Comparison of ENCODE assay signal across 8 mouse cellular contexts in the genomic region with DNA sequence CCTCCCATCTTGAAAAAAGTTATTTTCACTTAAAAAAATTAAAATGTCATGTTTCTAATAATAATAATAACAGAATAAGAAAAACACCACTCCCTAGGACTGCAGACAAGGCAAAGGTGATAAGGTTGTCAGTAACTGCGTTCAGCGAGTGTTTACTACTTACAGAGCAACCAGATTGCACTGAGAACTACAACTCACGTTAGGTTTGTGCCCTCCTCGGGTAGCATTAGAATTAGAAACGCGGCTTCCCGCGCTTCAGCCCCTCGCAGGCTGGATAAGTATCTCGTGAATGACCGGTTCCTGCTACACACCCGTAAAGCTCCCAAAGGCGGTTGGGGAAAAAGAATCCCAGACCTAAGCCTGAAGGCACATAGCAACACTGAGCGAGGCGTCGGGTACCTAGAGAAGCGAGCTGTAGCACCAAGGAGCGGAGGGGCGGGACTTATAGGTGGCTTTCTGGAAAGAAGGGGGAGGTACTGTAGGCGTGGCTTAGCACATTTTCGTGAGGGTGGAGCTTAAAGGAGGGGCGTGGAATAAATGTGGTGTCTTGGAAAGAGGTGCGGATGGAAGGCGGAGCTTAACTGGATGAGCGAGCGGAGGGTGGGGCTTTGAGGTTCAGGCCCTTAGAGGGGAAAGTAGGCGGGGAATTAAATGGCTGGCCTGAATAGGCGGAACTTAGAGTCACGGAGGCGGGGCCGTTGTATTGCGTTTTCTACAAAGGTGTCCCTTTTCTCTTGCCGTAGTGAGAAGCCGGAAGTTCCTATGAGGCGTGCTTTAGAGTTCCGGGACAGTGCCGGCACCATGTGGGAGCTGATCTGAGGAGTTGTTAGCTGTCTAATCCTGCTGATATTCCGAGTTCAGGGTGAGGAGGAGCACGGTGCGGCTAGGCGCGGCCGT. TPM values are rescaled to one million over a fixed set of nuclear protein-coding genes. Genes with fewer than 3 reads are reported as not detected.
DNase-seq lines count a peak whose midpoint lies in the region; ATAC-seq lines count a peak whose summit lies in the region.

A gene (plus strand): TSS at position 419 of the 897 bp plus-strand sequence.

- peak; percentile 97 for ATAC-seq in hindbrain, embryonic 15.5 days (ENCODE audit: low FRiP score, low read depth)

- peaks cover 6% of the 10 kb centered on the region; the same call in 1 of the 2 replicates for H3K27me3 ChIP-seq in hindbrain, embryonic 15.5 days

- H3K4me3 ChIP-seq in hindbrain, embryonic 15.5 days: peak within 1 kb of the TSS; percentile 91

- H3K36me3 ChIP-seq in hindbrain, embryonic 15.5 days: peaks cover 13% of the 10 kb centered on the region

- peaks cover 9% of the 10 kb centered on the region for H3K4me1 ChIP-seq in hindbrain, embryonic 15.5 days (replicated peaks)

- peak; percentile 97 for DNase-seq in T-cell, adult 2 months (ENCODE audit: low spot score)
- DNase-seq in cerebellum, postnatal 36 days: peak; percentile 86 to 96
- peak; percentile 94 to 97 for DNase-seq in frontal cortex, postnatal 36 days (ENCODE audit: low spot score in 2 of 2)
- DNase-seq in left cerebral cortex, adult 11 months (ENCODE audit: low spot score): peak; percentile 94
- DNase-seq in lung, postnatal 4 days: peak; percentile 95 to 96
- peak; percentile 97 for DNase-seq in retina, postnatal 7 days (ENCODE audit: low read depth, low spot score)
- peak; percentile 57 for DNase-seq in urinary bladder, adult 2 months (ENCODE audit: low spot score)

- H3K4me2 ChIP-seq in hindbrain, embryonic 15.5 days: peak within 1 kb of the TSS; percentile 97

- peak within 1 kb of the TSS; percentile 70 for H3K27ac ChIP-seq in hindbrain, embryonic 15.5 days (replicated peaks)

- under 1% methylated on average over 43 of the region's 43 CpGs for WGBS in hindbrain, embryonic 15.5 days

- no peaks in the 10 kb centered on the region for H3K9me3 ChIP-seq in hindbrain, embryonic 15.5 days

- peak within 1 kb of the TSS; percentile 52 for H3K9ac ChIP-seq in hindbrain, embryonic 15.5 days

RNA-seq across cellular contexts. Expression of the gene that starts here (rescaled TPM):
- 13.4 and 13.8 TPM in 2 replicates for polyA plus RNA-seq in hindbrain, embryonic 15.5 days (2015; fragmentation: Nextera tagmentation; extraction: Ambion mirVana)
- 16.0 and 18.2 TPM in 2 replicates for polyA plus RNA-seq in urinary bladder, adult 2 months (2012; rRNA removed)

Comparison
In these comparisons a context has a peak if more than half of its experiments do, and no peak if none do; other contexts are left out.
1. Peak in every context shown above with its lines: DNase-seq, ATAC-seq, H3K4me3 ChIP-seq and H3K27ac ChIP-seq.